Mouse (Mus musculus): Measurements from ENCODE around the gene Ostf1.
"Not testable (repeated sequence)": the region's sequence is repeated elsewhere in the genome, so short reads cannot be mapped to it uniquely, and the experiment has no call there.

Gene Ostf1

GRCm38 (mm10) chr19:18597772-18598171 is 33.9 kb downstream of the Ostf1 start:
- DNase-seq: no peak

GRCm38 (mm10) chr19:18596876-18597275 is 34.7 kb downstream of the Ostf1 start:
- DNase-seq: no peak

- DNase-seq: no peak
Observed at GRCm38 (mm10) chr19:18593722-18594121, 37.9 kb downstream of the Ostf1 start.

GRCm38 (mm10) chr19:18592919-18593318 is 38.7 kb downstream of the Ostf1 start:
- DNase-seq: no peak

GRCm38 (mm10) chr19:18590942-18591354 is 40.7 kb downstream of the Ostf1 start:
- no peak for DNase-seq

- no peak for DNase-seq
Observed at GRCm38 (mm10) chr19:18590234-18590633, 41.4 kb downstream of the Ostf1 start.

- DNase-seq: no peak
Observed at GRCm38 (mm10) chr19:18589276-18589675, 42.3 kb downstream of the Ostf1 start.

- not testable (repeated sequence) for DNase-seq
Observed at GRCm38 (mm10) chr19:18588801-18589200, 42.8 kb downstream of the Ostf1 start.

GRCm38 (mm10) chr19:18588243-18588642 is 43.4 kb downstream of the Ostf1 start:
- no peak for DNase-seq

GRCm38 (mm10) chr19:18587118-18587517 is 44.5 kb downstream of the Ostf1 start:
- DNase-seq: no peak

- no peak for DNase-seq
Observed at GRCm38 (mm10) chr19:18584621-18585020, 47.0 kb downstream of the Ostf1 start.

- DNase-seq: no peak
Observed at GRCm38 (mm10) chr19:18583706-18584105, 47.9 kb downstream of the Ostf1 start.

GRCm38 (mm10) chr19:18582887-18583286 is 48.7 kb downstream of the Ostf1 start:
- DNase-seq: no peak

GRCm38 (mm10) chr19:18582226-18582625 is 49.4 kb downstream of the Ostf1 start:
- DNase-seq: no peak

- no peak for DNase-seq
Observed at GRCm38 (mm10) chr19:18581046-18581445, 50.6 kb downstream of the Ostf1 start.

GRCm38 (mm10) chr19:18579012-18579358 is 52.6 kb downstream of the Ostf1 start:
- no peak for DNase-seq

- DNase-seq: no peak
Observed at GRCm38 (mm10) chr19:18578216-18579011, 53.2 kb downstream of the Ostf1 start.

- DNase-seq: no peak
Observed at GRCm38 (mm10) chr19:18577348-18577747, 54.3 kb downstream of the Ostf1 start.

GRCm38 (mm10) chr19:18575891-18576290 is 55.7 kb downstream of the Ostf1 start:
- DNase-seq: no peak

- no peak for DNase-seq
Observed at GRCm38 (mm10) chr19:18573907-18574306, 57.7 kb downstream of the Ostf1 start.

GRCm38 (mm10) chr19:18573443-18573842 is 58.2 kb downstream of the Ostf1 start:
- no peak for DNase-seq

- DNase-seq: no peak
Observed at GRCm38 (mm10) chr19:18569496-18569895, 62.1 kb downstream of the Ostf1 start.

GRCm38 (mm10) chr19:18568828-18569430 is 62.7 kb downstream of the Ostf1 start:
- no peak for DNase-seq
